Comparison of ENCODE assay signal across 8 mouse cellular contexts in genomic region chr13:104816635-104817571, GRCm38 (mm10). TPM values are rescaled to one million over a fixed set of nuclear protein-coding genes. Genes with fewer than 3 reads are reported as not detected.
A peak's percentile ranks its signal among the peaks of the same experiment; 100 is the strongest.
DNase-seq lines count a peak whose midpoint lies in the region; ATAC-seq and TF ChIP-seq lines count a peak whose summit lies in the region.

Gene Cwc27, minus strand, starts transcription at chr13:104817142.

- H3K4me2 ChIP-seq in embryonic facial prominence, embryonic 15.5 days (replicated peaks), result peak within 1 kb of the TSS; percentile 59
- H3K4me2 ChIP-seq in kidney, embryonic 14.5 days (replicated peaks; ENCODE audit: low read depth, low read length), result peak within 1 kb of the TSS; percentile 70
- H3K4me2 ChIP-seq in limb, embryonic 15.5 days, result peak within 1 kb of the TSS; percentile 57

- peak within 1 kb of the TSS; percentile 73 for H3K9ac ChIP-seq in embryonic facial prominence, embryonic 15.5 days
- H3K9ac ChIP-seq in kidney, embryonic 14.5 days (ENCODE audit: low read depth, low read length), result peak within 1 kb of the TSS; percentile 86
- peak within 1 kb of the TSS; percentile 72 for H3K9ac ChIP-seq in limb, embryonic 15.5 days

- peak; percentile 53; the same call in 1 of the 2 replicates for TF ChIP-seq POLR2A in bone marrow, adult 2 months (IDR thresholded peaks at IDR 0.05; ENCODE audit: borderline replicate concordance, control insufficient read depth, low read depth, low read length)

- 2% methylated on average over 50 of the region's 50 CpGs for whole genome bisulfite sequencing in bone marrow, adult 2 months
- under 1% methylated on average over 50 of the region's 50 CpGs for WGBS in embryonic facial prominence, embryonic 15.5 days
- under 1% methylated on average over 50 of the region's 50 CpGs for whole genome bisulfite sequencing in kidney, embryonic 14.5 days
- under 1% methylated on average over 50 of the region's 50 CpGs for WGBS in limb, embryonic 15.5 days

- peak; percentile 92 for DNase-seq in 416B (ENCODE audit: low read depth)
- peak; percentile 75 to 81 for DNase-seq in heart, adult 9 months (ENCODE audit: low spot score in 2 of 2)
- DNase-seq in monocyte, adult 2 months (ENCODE audit: low read depth in 1 of 2, low spot score in 2 of 2), result peak; percentile 57 to 83
- DNase-seq in spleen, postnatal 36 days (ENCODE audit: low spot score in 2 of 2), result peak; percentile 71 to 77

- peak within 1 kb of the TSS; percentile 85 for H3K4me3 ChIP-seq in bone marrow, adult 2 months (replicated peaks; ENCODE audit: control insufficient read depth, low read depth, low read length)
- H3K4me3 ChIP-seq in embryonic facial prominence, embryonic 15.5 days (replicated peaks), result peak within 1 kb of the TSS; percentile 68
- peak within 1 kb of the TSS; percentile 83 for H3K4me3 ChIP-seq in kidney, embryonic 14.5 days (ENCODE audit: low read length)
- H3K4me3 ChIP-seq in limb, embryonic 15.5 days, result peak within 1 kb of the TSS; percentile 71

- no peaks in the 10 kb centered on the region; the same call in 1 of the 2 replicates for H3K4me1 ChIP-seq in bone marrow, adult 2 months (ENCODE audit: control insufficient read depth, insufficient read depth, low read length)
- peaks cover 14% of the 10 kb centered on the region for H3K4me1 ChIP-seq in embryonic facial prominence, embryonic 15.5 days
- H3K4me1 ChIP-seq in kidney, embryonic 14.5 days (ENCODE audit: control insufficient read depth, insufficient read depth, low read length), result peaks cover 16% of the 10 kb centered on the region
- H3K4me1 ChIP-seq in limb, embryonic 15.5 days, result peaks cover 16% of the 10 kb centered on the region

- H3K27me3 ChIP-seq in embryonic facial prominence, embryonic 15.5 days, result no peaks in the 10 kb centered on the region
- no peaks in the 10 kb centered on the region for H3K27me3 ChIP-seq in kidney, embryonic 14.5 days (ENCODE audit: control insufficient read depth, insufficient read depth, low read length)
- H3K27me3 ChIP-seq in limb, embryonic 15.5 days, result no peaks in the 10 kb centered on the region

- peak; percentile 94 for ATAC-seq in embryonic facial prominence, embryonic 15.5 days (ENCODE audit: insufficient number of reproducible peaks, low FRiP score, low TSS enrichment, low read depth)
- peak; percentile 97 for ATAC-seq in kidney, embryonic 14.5 days (ENCODE audit: low FRiP score, low TSS enrichment)
- ATAC-seq in limb, embryonic 15.5 days (ENCODE audit: insufficient number of reproducible peaks, low FRiP score, low TSS enrichment, low read depth), result peak; percentile 92

- no peaks in the 10 kb centered on the region for H3K9me3 ChIP-seq in embryonic facial prominence, embryonic 15.5 days (replicated peaks)
- H3K9me3 ChIP-seq in kidney, embryonic 14.5 days (ENCODE audit: control insufficient read depth, low read length), result no peaks in the 10 kb centered on the region
- H3K9me3 ChIP-seq in limb, embryonic 15.5 days, result no peaks in the 10 kb centered on the region

- H3K27ac ChIP-seq in bone marrow, adult 2 months (ENCODE audit: control insufficient read depth, insufficient read depth, low read depth, low read length, poor library complexity), result peak within 1 kb of the TSS; percentile 63
- peak within 1 kb of the TSS; percentile 80 for H3K27ac ChIP-seq in embryonic facial prominence, embryonic 15.5 days (replicated peaks)
- peak within 1 kb of the TSS; percentile 68 for H3K27ac ChIP-seq in kidney, embryonic 14.5 days (ENCODE audit: low read depth, low read length)
- peak within 1 kb of the TSS; percentile 91 for H3K27ac ChIP-seq in limb, embryonic 15.5 days

- H3K36me3 ChIP-seq in embryonic facial prominence, embryonic 15.5 days, result 0 out of 2 replicates have a peak, but pooled peaks cover 3% of the 10 kb centered on the region
- 0 out of 2 replicates have a peak, but pooled peaks cover 4% of the 10 kb centered on the region for H3K36me3 ChIP-seq in kidney, embryonic 14.5 days (ENCODE audit: control insufficient read depth, insufficient read depth, low read length)
- peaks cover 2% of the 10 kb centered on the region; the same call in 1 of the 2 replicates for H3K36me3 ChIP-seq in limb, embryonic 15.5 days

- no peak for TF ChIP-seq CTCF in bone marrow, adult 2 months (IDR thresholded peaks at IDR 0.05; ENCODE audit: control insufficient read depth, insufficient read depth, low read length)

RNA-seq across cellular contexts. Expression of gene Cwc27, which starts in this region (rescaled TPM):
- 14.6 and 22.4 TPM in 2 replicates for polyA plus RNA-seq in bone marrow, adult 2 months (2011; ENCODE audit: insufficient read depth, insufficient read length, low replicate concordance, missing spikeins)
- polyA plus RNA-seq in embryonic facial prominence, embryonic 15.5 days (2015; fragmentation: Nextera tagmentation; extraction: Ambion mirVana), result 22.6 and 23.4 TPM in 2 replicates
- 35.3 and 37.2 TPM in 2 replicates for polyA plus RNA-seq in kidney, embryonic 14.5 days (2014; fragmentation: Nextera tagmentation; extraction: Ambion mirVana)
- polyA plus RNA-seq in limb, embryonic 15.5 days (2015; fragmentation: Nextera tagmentation; extraction: Ambion mirVana), result 24.4 and 26.7 TPM in 2 replicates

Comparison
In these comparisons a context has a peak if more than half of its experiments do, and no peak if none do; other contexts are left out.
1. Peak in every context shown above with its lines: DNase-seq, ATAC-seq, H3K4me3 ChIP-seq and H3K27ac ChIP-seq.